Mouse (Mus musculus): ENCODE measurements at regions not wholly inside any gene's neighbourhood (a gene's known extent, or its start where the extent isn't known, plus 50 kb on each side); places are given as distances from the start of the nearest gene placed in this dataset.

DNA sequence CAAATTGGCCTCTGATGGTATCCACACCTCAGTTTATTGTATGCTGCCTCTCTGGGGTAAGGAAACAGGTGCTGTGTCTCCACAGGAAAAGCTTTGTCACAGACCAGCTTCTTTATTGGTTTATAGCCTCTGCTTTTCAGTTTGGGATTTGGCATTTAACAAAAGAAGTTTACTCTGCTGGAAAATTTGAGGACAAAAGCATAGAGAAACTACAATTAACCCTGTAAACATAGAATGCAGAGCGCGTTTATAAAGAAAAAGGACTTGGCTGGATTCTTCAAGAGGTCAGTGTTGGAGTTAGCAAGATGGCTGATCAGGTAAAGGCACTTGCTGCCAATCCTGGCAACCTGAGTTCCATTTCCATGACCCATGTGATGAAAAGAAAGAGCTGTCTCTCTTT, 90.1 kb upstream of the Frmd4b start:
- Histone ChIP-seq H3K4me3 (ENCODE audit: control insufficient read depth, insufficient read depth, low read length) (no peak overlapping the region), H3K27me3 (ENCODE audit: control insufficient read depth, insufficient read depth, low read length) (no peaks in the 10 kb centered on the region), H3K36me3 (ENCODE audit: control insufficient read depth, insufficient read depth, low read length) (no peaks in the 10 kb centered on the region), H3K4me1 (replicated peaks; ENCODE audit: control insufficient read depth, insufficient read depth, low read length) (no peaks in the 10 kb centered on the region), H3K27ac (ENCODE audit: control insufficient read depth, insufficient read depth, low read length) (no peak overlapping the region)
- TF ChIP-seq CTCF (IDR thresholded peaks at IDR 0.05; ENCODE audit: borderline replicate concordance, control insufficient read depth, extremely low read depth, insufficient read depth, low read length, poor library complexity) = no peak
- TF ChIP-seq POLR2A (IDR thresholded peaks at IDR 0.05; ENCODE audit: control insufficient read depth, extremely low read depth, insufficient read depth, low read length, poor library complexity) = no peak
- 95% methylated on average over 2 of the region's 2 CpGs for WGBS
- no peak for DNase-seq

DNA sequence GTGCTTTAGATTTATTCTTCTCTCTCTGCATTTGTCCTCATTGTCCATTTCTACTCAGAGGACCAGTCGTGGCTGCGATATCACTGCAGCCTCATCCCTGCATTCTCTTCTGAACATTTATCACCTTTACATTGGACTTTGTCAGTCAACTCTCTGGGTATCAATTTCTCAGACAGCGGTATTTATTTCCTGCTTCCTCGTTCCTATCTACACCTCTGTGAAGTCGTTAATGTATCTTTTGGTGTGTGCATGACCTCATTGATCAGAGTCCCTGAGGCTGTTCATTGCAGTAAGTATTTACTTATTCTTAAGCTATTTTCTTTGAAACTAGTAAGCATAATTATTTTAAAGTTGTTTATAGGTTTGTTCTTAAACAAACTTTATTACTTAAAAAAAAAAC, 87.0 kb upstream of the Frmd4b start:
- DNase-seq = no peak
- H3K27ac ChIP-seq (ENCODE audit: control insufficient read depth, insufficient read depth, low read length) = no peak overlapping the region
- no peaks in the 10 kb centered on the region for H3K4me1 ChIP-seq (replicated peaks; ENCODE audit: control insufficient read depth, insufficient read depth, low read length)
- no peak for TF ChIP-seq CTCF (IDR thresholded peaks at IDR 0.05; ENCODE audit: borderline replicate concordance, control insufficient read depth, extremely low read depth, insufficient read depth, low read length, poor library complexity)
- no peak for TF ChIP-seq POLR2A (IDR thresholded peaks at IDR 0.05; ENCODE audit: control insufficient read depth, extremely low read depth, insufficient read depth, low read length, poor library complexity)
- H3K36me3 ChIP-seq (ENCODE audit: control insufficient read depth, insufficient read depth, low read length) = no peaks in the 10 kb centered on the region
- 92% methylated on average over 5 of the region's 5 CpGs for WGBS
- no peaks in the 10 kb centered on the region for H3K27me3 ChIP-seq (ENCODE audit: control insufficient read depth, insufficient read depth, low read length)
- no peak overlapping the region for H3K4me3 ChIP-seq (ENCODE audit: control insufficient read depth, insufficient read depth, low read length)

DNA sequence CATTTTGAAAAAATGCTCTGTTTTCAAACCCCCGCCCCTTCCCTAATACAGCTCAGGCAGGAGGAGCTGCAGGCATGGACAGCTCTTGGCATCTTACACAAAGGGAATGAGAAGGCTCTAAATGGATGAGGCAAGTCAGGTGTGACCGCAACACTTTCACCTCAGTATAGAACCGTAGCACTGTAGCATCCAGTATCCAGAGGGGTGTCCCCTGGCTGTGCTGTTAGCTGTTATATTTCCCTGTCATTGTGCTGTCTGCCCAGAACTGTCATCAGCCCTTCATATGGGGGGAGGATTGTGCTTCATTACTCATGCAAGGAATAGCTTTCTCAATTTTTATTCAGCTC, 82.4 kb upstream of the Frmd4b start:
- Histone ChIP-seq H3K36me3 (ENCODE audit: control insufficient read depth, insufficient read depth, low read length) (no peaks in the 10 kb centered on the region), H3K4me3 (ENCODE audit: control insufficient read depth, insufficient read depth, low read length) (no peak overlapping the region), H3K27me3 (ENCODE audit: control insufficient read depth, insufficient read depth, low read length) (no peaks in the 10 kb centered on the region), H3K4me1 (replicated peaks; ENCODE audit: control insufficient read depth, insufficient read depth, low read length) (no peaks in the 10 kb centered on the region), H3K27ac (ENCODE audit: control insufficient read depth, insufficient read depth, low read length) (no peak overlapping the region)
- WGBS = 94% methylated on average over 3 of the region's 3 CpGs
- DNase-seq = no peak
- TF ChIP-seq CTCF (IDR thresholded peaks at IDR 0.05; ENCODE audit: borderline replicate concordance, control insufficient read depth, extremely low read depth, insufficient read depth, low read length, poor library complexity) = no peak
- no peak for TF ChIP-seq POLR2A (IDR thresholded peaks at IDR 0.05; ENCODE audit: control insufficient read depth, extremely low read depth, insufficient read depth, low read length, poor library complexity)

DNA sequence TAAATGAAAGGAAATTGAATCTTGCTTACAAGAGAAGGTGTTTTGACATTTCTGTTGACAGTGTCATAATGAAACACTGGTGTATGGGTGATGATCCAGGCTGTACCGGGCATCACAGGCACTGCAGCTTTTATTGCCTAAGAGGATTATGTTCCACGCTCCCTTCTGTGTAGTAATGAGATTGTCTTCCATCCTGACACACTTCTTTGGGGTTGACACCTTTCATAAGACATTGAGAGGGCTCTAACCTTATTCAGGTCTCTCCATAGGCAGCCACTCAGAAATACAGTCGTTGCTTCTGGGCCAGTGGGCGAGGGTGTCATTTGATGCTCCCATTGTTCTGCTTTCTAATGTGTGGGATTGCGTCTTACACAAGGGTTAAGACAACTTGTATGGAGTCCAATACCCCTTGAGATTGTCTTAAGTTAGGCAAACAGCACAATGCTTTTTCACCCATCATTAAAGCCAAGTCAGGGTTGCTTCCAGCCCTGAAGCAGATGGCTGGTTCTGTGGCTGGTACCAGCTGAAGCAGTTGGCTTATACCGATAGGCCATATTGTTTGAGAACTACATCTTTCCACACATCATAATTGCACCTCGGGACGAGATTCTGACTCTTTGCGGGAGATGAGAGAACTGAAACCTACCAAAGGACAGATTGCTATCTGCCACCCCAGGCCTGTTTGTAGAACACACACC, 81.9 kb upstream of the Frmd4b start:
- TF ChIP-seq CTCF (IDR thresholded peaks at IDR 0.05; ENCODE audit: borderline replicate concordance, control insufficient read depth, extremely low read depth, insufficient read depth, low read length, poor library complexity) = no peak
- TF ChIP-seq POLR2A (IDR thresholded peaks at IDR 0.05; ENCODE audit: control insufficient read depth, extremely low read depth, insufficient read depth, low read length, poor library complexity) = no peak
- WGBS = 86% methylated on average over 9 of the region's 9 CpGs
- Histone ChIP-seq H3K36me3 (ENCODE audit: control insufficient read depth, insufficient read depth, low read length) (no peaks in the 10 kb centered on the region), H3K4me3 (ENCODE audit: control insufficient read depth, insufficient read depth, low read length) (no peak overlapping the region), H3K27me3 (ENCODE audit: control insufficient read depth, insufficient read depth, low read length) (no peaks in the 10 kb centered on the region), H3K4me1 (replicated peaks; ENCODE audit: control insufficient read depth, insufficient read depth, low read length) (no peaks in the 10 kb centered on the region), H3K27ac (ENCODE audit: control insufficient read depth, insufficient read depth, low read length) (no peak overlapping the region)
- no peak for DNase-seq

DNA sequence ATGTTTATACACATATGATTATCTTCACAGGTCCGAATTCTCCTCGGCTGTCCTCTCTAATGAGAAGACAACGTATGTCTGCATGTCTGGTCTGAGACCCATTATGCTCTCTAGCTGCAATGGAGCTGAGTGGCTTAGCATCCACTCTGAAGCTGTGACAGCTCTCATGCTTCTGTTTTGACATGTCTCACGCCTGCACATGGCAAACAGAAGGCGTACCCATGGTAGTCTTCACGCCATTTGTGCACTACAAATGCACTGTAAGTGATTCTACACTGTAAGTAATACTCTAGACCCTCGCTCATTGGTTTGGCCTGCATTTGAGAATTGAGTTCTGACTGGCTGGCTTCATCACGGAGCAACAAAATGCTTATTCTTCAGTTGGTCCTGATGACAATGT, 75.9 kb upstream of the Frmd4b start:
- Histone ChIP-seq H3K27me3 (ENCODE audit: control insufficient read depth, insufficient read depth, low read length) (no peaks in the 10 kb centered on the region), H3K4me3 (ENCODE audit: control insufficient read depth, insufficient read depth, low read length) (no peak overlapping the region), H3K4me1 (replicated peaks; ENCODE audit: control insufficient read depth, insufficient read depth, low read length) (no peaks in the 10 kb centered on the region), H3K27ac (ENCODE audit: control insufficient read depth, insufficient read depth, low read length) (no peak overlapping the region), H3K36me3 (ENCODE audit: control insufficient read depth, insufficient read depth, low read length) (no peaks in the 10 kb centered on the region)
- TF ChIP-seq CTCF (IDR thresholded peaks at IDR 0.05; ENCODE audit: borderline replicate concordance, control insufficient read depth, extremely low read depth, insufficient read depth, low read length, poor library complexity) (no peak), POLR2A (IDR thresholded peaks at IDR 0.05; ENCODE audit: control insufficient read depth, extremely low read depth, insufficient read depth, low read length, poor library complexity) (no peak)
- WGBS = 95% methylated on average over 8 of the region's 8 CpGs
- DNase-seq = no peak

DNA sequence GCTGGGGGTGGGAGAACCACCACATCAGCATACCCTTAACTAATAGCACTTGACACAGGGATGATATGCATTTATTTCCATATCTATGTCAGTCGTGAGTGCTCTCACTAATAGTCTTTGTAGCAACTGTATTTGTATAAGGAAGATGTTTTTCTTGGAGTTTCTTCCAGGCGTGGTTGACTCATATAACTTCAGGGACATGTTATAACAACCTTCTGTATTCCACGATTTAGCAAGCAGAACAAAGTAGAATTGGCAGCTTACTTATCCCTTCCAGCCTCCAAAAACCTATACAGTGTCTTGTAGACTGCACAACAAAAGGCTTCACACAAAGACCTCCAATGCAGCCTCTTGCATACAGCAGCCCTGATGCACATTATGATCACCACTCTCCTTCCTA, 73.8 kb upstream of the Frmd4b start:
- no peak for DNase-seq
- Histone ChIP-seq H3K36me3 (ENCODE audit: control insufficient read depth, insufficient read depth, low read length) (no peaks in the 10 kb centered on the region), H3K27me3 (ENCODE audit: control insufficient read depth, insufficient read depth, low read length) (no peaks in the 10 kb centered on the region), H3K4me3 (ENCODE audit: control insufficient read depth, insufficient read depth, low read length) (no peak overlapping the region), H3K27ac (ENCODE audit: control insufficient read depth, insufficient read depth, low read length) (no peak overlapping the region), H3K4me1 (replicated peaks; ENCODE audit: control insufficient read depth, insufficient read depth, low read length) (no peaks in the 10 kb centered on the region)
- TF ChIP-seq CTCF (IDR thresholded peaks at IDR 0.05; ENCODE audit: borderline replicate concordance, control insufficient read depth, extremely low read depth, insufficient read depth, low read length, poor library complexity) (no peak), POLR2A (IDR thresholded peaks at IDR 0.05; ENCODE audit: control insufficient read depth, extremely low read depth, insufficient read depth, low read length, poor library complexity) (no peak)
- WGBS = 88% methylated on average over 3 of the region's 3 CpGs

DNA sequence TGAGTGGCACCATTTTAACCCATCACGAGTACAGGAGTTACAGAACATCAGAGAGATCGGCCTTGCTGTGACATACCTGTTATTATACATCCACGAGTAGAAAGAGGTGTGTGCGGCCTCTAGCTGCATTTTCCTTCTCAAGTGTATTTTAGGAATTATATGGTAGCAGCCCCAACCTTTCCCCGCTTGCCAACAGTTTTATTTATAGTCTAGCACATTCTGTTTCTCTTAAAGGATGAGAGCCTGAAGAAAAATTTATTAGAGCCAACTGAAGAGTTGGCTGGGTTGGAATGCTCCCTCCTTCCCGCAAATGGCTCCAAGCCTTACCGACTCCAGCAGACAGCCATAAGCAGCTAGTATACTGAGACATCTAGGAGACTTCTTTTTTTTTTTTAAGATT, 67.0 kb upstream of the Frmd4b start:
- Histone ChIP-seq H3K4me1 (replicated peaks; ENCODE audit: control insufficient read depth, insufficient read depth, low read length) (no peaks in the 10 kb centered on the region), H3K4me3 (ENCODE audit: control insufficient read depth, insufficient read depth, low read length) (no peak overlapping the region), H3K27ac (ENCODE audit: control insufficient read depth, insufficient read depth, low read length) (no peak overlapping the region), H3K36me3 (ENCODE audit: control insufficient read depth, insufficient read depth, low read length) (no peaks in the 10 kb centered on the region), H3K27me3 (ENCODE audit: control insufficient read depth, insufficient read depth, low read length) (no peaks in the 10 kb centered on the region)
- 94% methylated on average over 7 of the region's 7 CpGs for WGBS
- TF ChIP-seq POLR2A (IDR thresholded peaks at IDR 0.05; ENCODE audit: control insufficient read depth, extremely low read depth, insufficient read depth, low read length, poor library complexity) = no peak
- DNase-seq = no peak
